Mouse (Mus musculus): ENCODE measurements around the gene Slc4a5.

DNA sequence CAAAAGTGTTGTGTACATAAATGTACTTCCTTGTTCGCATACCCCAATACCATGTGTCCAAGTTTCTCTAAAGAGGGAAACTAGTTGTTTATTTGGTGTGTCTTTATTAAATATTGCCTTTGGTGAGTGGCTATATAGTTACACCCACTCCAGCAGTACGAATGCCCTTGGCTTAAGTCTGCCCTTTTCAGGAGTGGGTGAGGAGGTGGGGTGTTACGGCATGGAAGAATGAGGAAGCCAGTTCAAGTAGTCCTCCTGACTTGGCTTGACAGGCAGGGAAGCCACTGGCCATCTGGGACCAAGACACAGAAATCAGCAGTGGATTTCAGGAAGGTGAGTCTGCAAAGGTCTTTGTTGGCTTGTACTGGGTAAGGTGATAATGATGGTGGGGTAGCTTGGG lies 13.8 kb upstream of the Slc4a5 start:
- TF ChIP-seq POLR2A (IDR thresholded peaks at IDR 0.05; ENCODE audit: insufficient read length, low read depth) (no peak), USF1 (IDR thresholded peaks at IDR 0.05; ENCODE audit: low read depth) (no peak), CEBPB (IDR thresholded peaks at IDR 0.05; ENCODE audit: insufficient read depth, poor library complexity, severe bottlenecking) (no peak), MYOG (IDR thresholded peaks at IDR 0.05; ENCODE audit: control insufficient read depth in 1 of 3, insufficient read depth in 1 of 3, insufficient read length in 2 of 3, low read depth in 2 of 3) (no peak)
